Mouse (Mus musculus) midbrain, embryonic 10.5 days (tissue): Measurements from ENCODE around the gene Gm20671. TPM values are rescaled to one million over a fixed set of nuclear protein-coding genes. Genes with fewer than 3 reads are reported as not detected.
A peak's percentile ranks its signal among the peaks of the same experiment; 100 is the strongest.
"Not testable (repeated sequence)": the region's sequence is repeated elsewhere in the genome, so short reads cannot be mapped to it uniquely, and the experiment has no call there.

ENCODE experiments used
- DNase-seq: peaks from one replicate; pipeline ENCODE4 v3.0.0-alpha.2; 2017; ENCODE audit warnings: low spot score
- H3K27ac ChIP-seq: fragments of 300-500 bp; sonication (generic); replicated peaks from 2 replicates; pipeline ENCODE4 v1.5.1; 2016; ENCODE audit warnings: mild to moderate bottlenecking
- H3K27me3 ChIP-seq: fragments of 300-500 bp; sonication (generic); 2 replicates; pipeline ENCODE4 v1.6.1; 2016; ENCODE audit warnings: low read depth, mild to moderate bottlenecking; ENCODE audit not compliant: poor library complexity, severe bottlenecking
- H3K36me3 ChIP-seq: fragments of 300-500 bp; sonication (generic); 2 replicates; pipeline ENCODE4 v1.6.1; 2016; ENCODE audit warnings: mild to moderate bottlenecking, moderate library complexity
- H3K4me1 ChIP-seq: fragments of 300-500 bp; sonication (generic); 2 replicates; pipeline ENCODE4 v1.6.1; 2016
- H3K4me3 ChIP-seq: fragments of 300-500 bp; sonication (generic); 2 replicates; pipeline ENCODE4 v1.5.1; 2016; ENCODE audit warnings: mild to moderate bottlenecking, moderate library complexity
- H3K9me3 ChIP-seq: fragments of 300-500 bp; sonication (generic); replicated peaks from 2 replicates; pipeline ENCODE4 v1.6.1; 2016; ENCODE audit warnings: mild to moderate bottlenecking
- WGBS: fragments of 180-500 bp; shearing (Covaris S2); methylation state at CpG from one replicate; pipeline ENCODE4 v1.1.7; 2016; 5-methylcytosine and 5-hydroxymethylcytosine counted together
- polyA plus RNA-seq: library from polyadenylated mRNA; unstranded; fragments of >200 nt; fragmentation: Nextera tagmentation; extraction: Ambion mirVana; gene quantifications from 2 replicates; pipeline ENCODE4 v1.2.1, GENCODE M21; 2016

The Gm20671 gene
- polyA plus RNA-seq, 1 experiment from 2014 or later, result not detected

DNA sequence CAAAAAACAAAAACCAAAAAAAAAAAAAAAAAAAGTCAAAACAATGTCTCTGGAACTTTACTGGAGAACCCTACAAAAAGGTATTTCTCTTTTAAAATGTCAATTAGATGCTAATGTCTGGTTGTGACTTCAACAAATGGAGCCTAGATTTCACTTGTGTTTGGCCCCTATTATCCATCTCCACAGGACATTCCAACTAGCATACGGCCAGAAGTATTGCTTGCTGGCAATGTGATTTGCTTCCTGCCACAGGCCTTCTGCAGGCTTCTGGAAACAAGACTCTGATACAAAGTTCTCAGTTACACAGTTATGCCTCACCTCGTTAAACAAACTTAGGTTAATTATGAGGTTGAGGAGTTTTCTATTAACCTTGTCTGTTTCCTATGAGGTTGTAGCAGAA lies 54.5 kb downstream of the Gm20671 start:
- DNase-seq, result no peak
- H3K27me3 ChIP-seq, result no peaks in the 10 kb centered on the region
- no peak overlapping the region for H3K4me3 ChIP-seq
- 88% methylated on average over 2 of the region's 2 CpGs for WGBS
- H3K4me1 ChIP-seq, result no peaks in the 10 kb centered on the region
- no peak overlapping the region for H3K27ac ChIP-seq
- H3K36me3 ChIP-seq, result peaks cover 33% of the 10 kb centered on the region
- H3K9me3 ChIP-seq, result no peaks in the 10 kb centered on the region

DNA sequence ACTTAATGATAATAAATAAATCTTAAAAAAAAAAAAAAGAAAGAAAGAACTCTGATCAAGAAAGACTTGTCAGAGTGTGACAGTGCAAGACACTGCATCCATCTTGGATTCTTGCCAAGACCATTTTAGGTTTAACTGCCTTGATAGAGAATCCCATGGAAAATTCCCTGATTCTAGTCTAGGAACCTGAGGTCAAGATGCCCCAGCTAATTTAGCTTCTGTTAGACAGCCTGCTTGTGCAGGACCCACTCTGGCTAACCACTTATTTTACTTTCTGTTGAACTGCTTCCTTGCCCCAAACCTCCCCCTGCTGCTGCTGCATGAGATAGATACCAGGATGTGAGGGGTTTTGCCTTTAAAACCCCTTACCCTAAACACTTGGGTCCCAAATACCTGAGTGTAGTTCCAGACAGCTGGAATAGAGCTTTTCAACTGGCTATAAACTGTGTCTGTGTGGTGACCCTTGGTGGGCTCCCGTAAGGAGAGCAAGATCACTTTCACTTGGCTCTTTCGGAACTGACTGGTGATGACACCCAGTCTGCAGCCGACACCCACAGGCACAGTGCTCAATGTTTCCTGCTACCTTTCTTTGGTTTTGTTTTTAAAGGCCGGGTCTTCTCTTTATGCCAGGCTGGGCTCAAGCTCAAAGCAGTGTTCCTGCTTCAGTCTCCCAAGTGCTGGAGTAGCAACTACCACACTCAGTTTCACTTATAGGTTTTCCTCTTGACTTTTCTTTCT lies 59.1 kb downstream of the Gm20671 start:
- H3K36me3 ChIP-seq, result peaks cover 36% of the 10 kb centered on the region
- H3K4me3 ChIP-seq, result no peak overlapping the region
- no peaks in the 10 kb centered on the region for H3K9me3 ChIP-seq
- 91% methylated on average over 4 of the region's 4 CpGs for WGBS
- H3K27me3 ChIP-seq, result no peaks in the 10 kb centered on the region
- H3K27ac ChIP-seq, result no peak overlapping the region
- no peak for DNase-seq
- no peaks in the 10 kb centered on the region for H3K4me1 ChIP-seq

DNA sequence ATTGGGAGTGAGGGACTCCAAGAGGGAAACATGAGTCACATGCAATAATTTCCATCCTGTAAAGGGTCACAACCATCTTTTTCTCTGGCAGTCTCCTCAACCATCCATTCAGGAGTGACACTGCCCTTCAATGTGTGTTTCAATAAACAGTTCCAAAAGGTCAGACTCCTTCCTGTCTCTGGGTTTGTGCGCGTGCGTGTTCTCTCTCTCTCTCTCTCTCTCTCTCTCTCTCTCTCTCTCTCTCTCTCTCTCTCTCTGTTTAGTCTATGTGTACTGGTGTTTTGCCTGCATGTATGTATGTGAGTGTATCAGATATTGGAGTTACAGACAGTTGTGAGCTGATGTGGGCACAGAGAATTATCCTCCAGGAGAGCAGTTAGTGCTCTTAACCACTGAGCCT lies 59.9 kb downstream of the Gm20671 start:
- Histone ChIP-seq H3K27ac (no peak overlapping the region), H3K4me1 (no peaks in the 10 kb centered on the region), H3K36me3 (peaks cover 39% of the 10 kb centered on the region), H3K4me3 (no peak overlapping the region), H3K27me3 (no peaks in the 10 kb centered on the region), H3K9me3 (no peaks in the 10 kb centered on the region)
- DNase-seq, result no peak
- WGBS, result 96% methylated on average over 3 of the region's 3 CpGs

DNA sequence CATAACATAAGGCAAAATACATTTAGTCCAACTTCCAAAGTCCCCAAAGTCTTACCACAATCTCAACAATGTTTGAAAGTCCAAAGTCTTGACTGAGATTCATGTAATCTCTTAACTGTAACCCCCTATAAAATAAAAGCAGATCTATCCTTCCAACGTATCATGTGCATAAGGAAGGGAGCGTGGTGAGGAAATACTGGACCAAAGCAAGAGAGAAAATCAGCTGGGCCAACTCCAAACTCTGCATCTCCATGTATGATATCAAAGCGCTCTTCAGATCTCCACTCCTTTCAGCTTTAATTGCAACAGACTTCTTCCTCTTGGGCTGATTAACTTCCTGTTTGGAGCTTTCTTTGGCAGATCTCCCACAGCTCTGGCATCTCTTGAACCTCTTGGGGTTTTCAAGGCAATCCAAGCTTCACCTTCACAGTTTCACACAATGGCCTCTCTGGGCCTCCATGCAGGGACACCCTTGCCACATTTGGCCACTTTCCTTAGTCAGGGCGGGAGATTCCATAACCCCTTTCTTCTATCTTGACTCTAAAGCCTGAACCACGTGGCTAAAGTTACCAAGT lies 65.3 kb downstream of the Gm20671 start:
- peaks cover 46% of the 10 kb centered on the region for H3K36me3 ChIP-seq
- DNase-seq, result no peak
- H3K27ac ChIP-seq, result no peak overlapping the region
- H3K27me3 ChIP-seq, result no peaks in the 10 kb centered on the region
- WGBS, result 92% methylated on average over 5 of the region's 5 CpGs
- no peaks in the 10 kb centered on the region for H3K4me1 ChIP-seq
- H3K4me3 ChIP-seq, result no peak overlapping the region
- no peaks in the 10 kb centered on the region for H3K9me3 ChIP-seq

DNA sequence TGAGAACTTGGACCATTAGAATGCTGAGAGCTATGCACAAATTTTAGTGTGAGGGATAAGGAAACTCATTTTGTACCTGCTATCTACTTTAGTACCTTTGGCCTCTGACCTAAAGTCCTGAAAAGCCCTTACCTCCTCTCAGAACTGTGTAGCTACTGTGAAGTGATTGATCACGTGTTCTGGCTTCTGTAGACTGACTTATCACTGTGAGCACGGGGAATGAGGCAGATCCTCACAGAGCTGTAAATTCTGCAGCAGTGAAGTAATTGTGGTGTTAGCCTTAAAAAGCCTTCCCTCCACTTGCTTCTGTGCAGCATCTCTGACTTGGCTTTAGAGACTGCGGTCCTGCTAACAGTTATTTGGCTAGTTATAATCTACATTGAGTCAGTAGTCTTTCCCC lies 66.1 kb downstream of the Gm20671 start:
- Histone ChIP-seq H3K4me1 (no peaks in the 10 kb centered on the region), H3K27ac (no peak overlapping the region), H3K9me3 (no peaks in the 10 kb centered on the region), H3K27me3 (no peaks in the 10 kb centered on the region), H3K36me3 (peaks cover 46% of the 10 kb centered on the region), H3K4me3 (no peak overlapping the region)
- no peak for DNase-seq
- 92% methylated on average over 3 of the region's 3 CpGs for WGBS

DNA sequence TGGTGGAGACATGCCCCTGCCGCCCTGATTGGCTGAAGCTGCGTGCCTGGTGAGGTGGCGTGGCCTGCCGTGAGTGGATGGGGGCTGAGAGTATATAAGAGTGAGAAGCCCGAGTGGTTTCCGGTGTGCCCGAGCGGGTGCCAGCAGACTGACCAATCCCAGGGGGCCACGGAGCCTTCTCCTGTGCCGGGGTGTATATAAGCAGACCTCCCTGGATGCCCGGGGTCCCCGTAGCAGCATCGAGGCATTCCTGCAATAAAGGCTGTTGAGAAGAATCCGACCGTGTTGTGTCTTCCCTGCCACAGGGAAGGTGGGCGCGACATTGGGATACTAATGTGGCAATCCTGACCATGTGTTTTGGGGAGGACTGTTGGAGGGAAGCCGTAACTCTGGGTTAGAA lies 66.6 kb downstream of the Gm20671 start:
- H3K36me3 ChIP-seq, result peaks cover 46% of the 10 kb centered on the region
- 95% methylated on average over 18 of the region's 18 CpGs for WGBS
- H3K4me1 ChIP-seq, H3K9me3 ChIP-seq, H3K4me3 ChIP-seq, DNase-seq, H3K27me3 ChIP-seq, H3K27ac ChIP-seq: not testable (repeated sequence)

DNA sequence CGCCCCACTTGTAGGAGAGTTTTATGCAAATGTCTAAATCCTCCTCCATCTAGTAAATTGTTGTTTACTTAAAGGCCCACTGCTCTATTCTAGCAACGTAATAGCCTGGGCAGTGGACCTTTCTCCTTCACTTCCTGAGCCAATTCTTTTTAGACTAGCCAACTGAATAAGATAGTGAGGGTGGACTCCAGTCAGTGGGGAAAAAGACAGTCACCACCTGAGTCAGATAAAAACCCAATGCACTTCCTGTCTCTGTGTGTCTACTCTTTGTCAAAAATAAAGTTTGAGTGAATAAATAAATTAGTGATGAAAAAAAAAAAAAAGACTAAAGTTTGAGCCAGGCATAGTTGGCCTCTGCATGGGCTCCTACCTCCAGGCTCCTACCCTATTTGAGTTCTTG lies 67.2 kb downstream of the Gm20671 start:
- Histone ChIP-seq H3K9me3 (no peaks in the 10 kb centered on the region), H3K27me3 (no peaks in the 10 kb centered on the region), H3K4me1 (no peaks in the 10 kb centered on the region), H3K36me3 (peaks cover 45% of the 10 kb centered on the region), H3K4me3 (no peak overlapping the region), H3K27ac (no peak overlapping the region)
- 81% methylated on average over 2 of the region's 2 CpGs for WGBS
- DNase-seq, result no peak

DNA sequence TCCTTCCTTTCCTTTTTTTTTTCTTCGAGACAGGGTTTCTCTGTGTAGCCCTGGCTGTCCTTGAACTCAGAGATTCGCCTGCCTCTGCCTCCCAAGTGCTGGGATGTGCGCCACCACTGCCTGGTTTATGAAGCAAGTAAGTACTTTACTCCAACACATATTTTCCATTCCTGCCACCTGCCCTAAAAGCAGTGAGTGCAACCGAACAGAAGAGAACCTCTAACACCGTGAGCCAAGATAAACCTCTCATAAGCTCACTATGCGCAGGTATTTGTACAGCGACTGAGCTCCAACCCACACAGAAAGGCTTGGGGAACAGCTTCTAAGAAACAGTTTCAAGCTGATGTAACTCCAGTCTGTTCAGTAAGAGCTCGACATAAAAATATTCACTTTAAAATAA lies 70.8 kb downstream of the Gm20671 start:
- no peak overlapping the region for H3K27ac ChIP-seq
- no peaks in the 10 kb centered on the region for H3K9me3 ChIP-seq
- no peak for DNase-seq
- no peaks in the 10 kb centered on the region for H3K27me3 ChIP-seq
- 94% methylated on average over 8 of the region's 8 CpGs for WGBS
- no peak overlapping the region for H3K4me3 ChIP-seq
- peaks cover 6% of the 10 kb centered on the region; the same call in 1 of the 2 replicates for H3K4me1 ChIP-seq
- H3K36me3 ChIP-seq, result peaks cover 11% of the 10 kb centered on the region

DNA sequence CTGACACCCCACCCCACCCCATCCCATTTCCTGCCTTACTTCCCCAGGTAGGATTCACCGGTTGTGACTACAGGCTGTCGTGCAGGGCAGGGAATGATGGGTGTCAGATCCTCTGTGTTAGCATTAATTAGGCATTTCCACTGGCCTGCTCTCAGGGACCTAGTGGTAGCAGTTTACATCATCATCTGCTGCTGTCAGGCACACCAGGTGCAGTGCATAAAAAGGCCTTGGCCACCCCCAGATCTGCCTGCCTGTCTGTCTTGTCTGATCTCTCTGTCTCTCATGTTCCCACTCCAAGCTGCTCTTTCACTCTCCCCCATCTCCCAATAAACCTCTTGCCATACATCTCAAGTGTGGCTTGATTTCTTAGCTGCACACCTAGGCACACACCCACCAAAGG lies 75.2 kb downstream of the Gm20671 start:
- 69% methylated on average over 2 of the region's 2 CpGs for WGBS
- no peak for DNase-seq
- H3K36me3 ChIP-seq, result no peaks in the 10 kb centered on the region

DNA sequence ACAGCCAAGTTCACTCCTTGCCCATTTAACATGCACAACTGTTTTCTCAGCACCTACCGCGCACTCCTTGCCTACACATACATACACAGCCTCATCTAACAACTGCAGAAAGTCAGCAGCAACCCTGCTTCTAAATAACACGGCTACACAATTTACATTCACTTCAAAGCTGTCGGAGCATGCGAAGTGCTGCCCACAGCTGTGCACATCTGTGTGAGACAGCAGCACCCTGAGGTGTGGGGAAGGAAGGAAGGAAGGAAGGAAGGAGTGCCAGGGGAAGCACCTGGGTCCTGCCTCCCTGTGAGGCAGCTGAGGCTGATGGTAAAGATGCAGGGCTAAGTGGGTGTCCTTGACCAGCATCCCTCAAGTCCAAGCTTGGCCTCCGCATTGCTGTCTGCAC lies 78.0 kb downstream of the Gm20671 start:
- no peaks in the 10 kb centered on the region for H3K36me3 ChIP-seq
- no peaks in the 10 kb centered on the region for H3K27me3 ChIP-seq
- no peak for DNase-seq
- WGBS, result 93% methylated on average over 6 of the region's 6 CpGs
- H3K27ac ChIP-seq, result no peak overlapping the region
- no peak overlapping the region for H3K4me3 ChIP-seq
- peaks cover 26% of the 10 kb centered on the region for H3K4me1 ChIP-seq
- H3K9me3 ChIP-seq, result no peaks in the 10 kb centered on the region

More for the DNA sequence above, 75.2 kb downstream of the Gm20671 start:
- Histone ChIP-seq H3K4me1 (peaks cover 10% of the 10 kb centered on the region), H3K27ac (no peak overlapping the region), H3K9me3 (no peaks in the 10 kb centered on the region), H3K4me3 (no peak overlapping the region), H3K27me3 (no peaks in the 10 kb centered on the region)

DNA sequence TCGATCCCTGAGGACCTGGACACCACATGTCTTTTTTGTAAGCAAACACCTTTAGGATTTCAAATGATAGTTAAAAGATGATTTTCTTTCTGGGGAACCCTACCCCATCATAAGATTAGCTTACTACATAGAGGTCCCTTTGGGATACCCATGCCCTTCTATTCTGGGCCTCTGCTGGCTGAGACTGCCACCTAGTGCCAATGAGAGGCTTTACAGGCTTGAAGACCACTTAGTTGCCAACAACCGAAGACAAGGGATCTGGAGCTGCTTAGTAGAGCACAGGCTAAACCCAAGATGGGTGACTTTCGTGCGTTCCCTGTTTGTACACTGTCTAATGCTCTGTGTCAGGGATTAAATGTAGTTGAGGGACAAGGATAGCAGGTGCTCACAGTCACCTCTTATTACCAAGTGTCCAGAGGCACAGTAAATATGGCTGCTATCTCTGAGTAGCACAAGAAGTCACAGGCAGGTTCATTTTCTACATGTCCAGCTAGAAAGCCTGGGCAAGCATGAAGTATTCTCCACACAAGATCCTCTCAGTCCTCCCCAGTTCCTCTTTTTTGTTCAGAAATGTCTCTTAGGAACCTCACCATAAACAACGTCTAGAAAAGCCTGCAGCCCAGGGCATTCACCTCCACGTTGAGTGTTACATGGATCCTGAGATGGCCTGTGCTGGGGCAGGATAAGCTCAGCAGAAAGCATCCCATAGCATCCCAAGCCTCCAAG lies 79.1 kb downstream of the Gm20671 start:
- H3K4me1 ChIP-seq, result peaks cover 32% of the 10 kb centered on the region
- peak; percentile 42 for DNase-seq
- no peaks in the 10 kb centered on the region for H3K36me3 ChIP-seq
- no peak overlapping the region for H3K27ac ChIP-seq
- 65% methylated on average over 6 of the region's 6 CpGs for WGBS
- no peaks in the 10 kb centered on the region for H3K9me3 ChIP-seq
- no peak overlapping the region for H3K4me3 ChIP-seq
- H3K27me3 ChIP-seq, result no peaks in the 10 kb centered on the region

DNA sequence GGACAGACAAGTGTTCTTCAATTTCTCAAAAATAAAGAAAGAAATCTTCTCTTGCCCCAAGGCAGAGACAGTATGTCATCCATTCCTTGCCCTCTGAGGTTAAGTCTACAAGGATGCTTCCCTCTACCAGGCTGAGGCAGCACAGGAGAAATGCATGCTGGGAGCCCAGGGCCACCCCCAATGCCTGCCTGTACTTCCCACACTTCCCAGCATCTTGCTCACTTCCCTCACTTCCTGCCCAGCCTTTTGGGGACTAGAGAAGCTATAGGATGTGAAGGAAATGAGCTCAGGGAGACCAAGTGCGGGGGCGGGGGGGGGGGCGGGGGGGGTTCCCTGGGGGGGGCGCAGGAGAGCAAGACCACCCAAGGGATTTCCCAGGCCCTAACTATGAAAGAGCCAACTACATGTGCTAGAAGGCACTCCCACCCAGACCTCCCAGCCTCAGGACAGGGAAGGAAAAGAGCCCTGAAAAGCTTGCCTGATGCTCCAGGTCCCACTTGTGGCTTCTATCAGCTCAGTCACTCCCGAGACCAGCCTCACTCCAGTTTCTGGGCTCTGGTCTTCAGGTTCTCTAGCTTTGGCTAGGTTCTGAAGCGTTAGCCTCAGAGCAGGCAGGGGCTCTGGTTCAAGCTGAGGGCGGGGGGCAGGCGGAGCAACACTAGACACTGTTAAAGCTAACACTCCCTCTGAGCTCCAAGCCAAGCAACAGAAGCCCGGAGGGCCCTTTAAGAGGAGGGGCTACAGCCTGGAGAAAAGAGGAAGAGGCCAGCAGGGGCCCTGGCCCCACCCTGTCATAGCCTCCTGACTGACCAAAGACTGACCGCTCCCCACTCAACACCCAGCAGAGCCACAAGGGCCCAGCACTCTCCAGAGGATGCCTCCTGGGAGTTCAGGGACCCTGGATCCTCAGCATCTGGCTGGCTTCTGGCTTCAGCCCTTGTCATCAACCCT lies 80.9 kb downstream of the Gm20671 start:
- Histone ChIP-seq H3K9me3 (no peaks in the 10 kb centered on the region), H3K27ac (peak overlapping the region; percentile 81), H3K27me3 (no peaks in the 10 kb centered on the region), H3K4me1 (peaks cover 39% of the 10 kb centered on the region), H3K4me3 (peak overlapping the region; percentile 47), H3K36me3 (no peaks in the 10 kb centered on the region)
- 9% methylated on average over 10 of the region's 10 CpGs for WGBS
- peak; percentile 60 for DNase-seq
